Mouse (Mus musculus): ENCODE measurements around the gene Gper1. TPM values are rescaled to one million over a fixed set of nuclear protein-coding genes. Genes with fewer than 3 reads are reported as not detected.
A peak's percentile ranks its signal among the peaks of the same experiment; 100 is the strongest.

Gene Gper1
- total RNA-seq, 2 experiments from 2014 or later, result 1.7 to 2.0 TPM

DNA sequence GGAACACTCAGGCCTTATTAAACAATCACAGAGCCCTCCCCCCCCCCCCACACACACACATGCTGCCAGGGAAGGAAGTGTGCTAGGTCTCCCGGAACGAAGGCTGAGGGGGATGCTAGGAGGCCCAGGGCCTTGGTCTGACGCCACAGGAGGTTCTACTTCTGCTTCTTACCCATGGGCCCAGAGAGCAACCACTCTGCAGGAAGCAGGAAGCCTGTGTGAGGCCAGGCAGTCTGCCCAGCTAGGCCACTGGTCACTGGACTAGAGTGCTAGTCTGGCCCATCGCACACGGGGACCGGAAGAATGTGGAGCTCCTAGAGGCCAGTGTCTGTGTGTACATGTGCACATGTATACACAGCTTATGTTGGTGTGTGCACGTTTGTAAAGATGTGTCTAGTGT is 14.4 kb upstream of the Gper1 start:
- DNase-seq, result no peak
- intact Hi-C loops (cut with DNase I), result loop anchor here (2.0 to 10.0 kb wide), 3 partner anchors 24 to 386 kb away; partner anchors contain the start of genes 3110082I17Rik and Mafk

DNA sequence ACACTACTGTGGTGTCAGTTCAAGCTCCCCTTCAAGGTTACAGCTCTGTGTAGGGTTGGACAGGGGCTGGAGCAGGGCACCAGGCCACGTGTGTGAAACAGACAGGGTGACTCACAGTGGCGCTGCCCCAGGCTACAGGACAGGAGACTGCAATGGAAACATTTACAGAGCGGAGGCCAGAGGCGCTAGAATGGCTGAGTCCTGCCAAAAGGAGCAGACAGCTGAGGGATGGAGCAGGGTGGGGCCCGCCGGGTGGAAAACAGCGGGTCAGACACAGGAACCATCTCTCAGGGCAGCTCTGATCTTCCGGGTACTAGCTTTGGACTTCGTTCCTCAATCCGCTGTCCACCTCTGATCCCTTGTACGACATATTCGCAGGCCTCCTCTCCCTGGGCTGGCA is 13.5 kb upstream of the Gper1 start:
- peak; percentile 75 to 80 for DNase-seq
- intact Hi-C loops (cut with DNase I), result loop anchor here (2.0 to 10.0 kb wide), 3 partner anchors 23 to 385 kb away; partner anchors contain the start of genes 3110082I17Rik and Mafk

DNA sequence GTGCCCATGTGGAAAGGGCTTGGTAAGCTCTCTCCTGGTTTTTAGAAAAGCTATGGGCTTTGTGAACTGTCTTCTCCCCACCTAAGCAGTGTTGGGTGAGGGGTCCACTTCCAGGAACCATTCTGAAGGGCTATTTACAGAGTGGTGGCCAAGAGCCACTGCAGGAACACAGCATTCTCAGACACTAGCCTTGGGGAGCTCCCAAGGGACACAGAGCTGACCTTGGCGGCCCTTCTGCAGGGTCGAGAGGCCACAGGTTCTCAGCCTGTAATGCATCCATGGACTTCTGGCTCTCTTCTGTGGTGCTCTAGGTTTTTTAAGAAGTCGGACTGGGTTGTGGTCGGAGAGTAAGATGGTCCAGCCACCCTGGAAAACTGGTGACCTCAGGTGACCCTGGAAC is 12.9 kb upstream of the Gper1 start:
- no peak for DNase-seq
- intact Hi-C loops (cut with DNase I), result loop anchor here (5.0 kb wide), 1 partner anchor 37 kb away; no protein-coding TSS in a partner anchor

DNA sequence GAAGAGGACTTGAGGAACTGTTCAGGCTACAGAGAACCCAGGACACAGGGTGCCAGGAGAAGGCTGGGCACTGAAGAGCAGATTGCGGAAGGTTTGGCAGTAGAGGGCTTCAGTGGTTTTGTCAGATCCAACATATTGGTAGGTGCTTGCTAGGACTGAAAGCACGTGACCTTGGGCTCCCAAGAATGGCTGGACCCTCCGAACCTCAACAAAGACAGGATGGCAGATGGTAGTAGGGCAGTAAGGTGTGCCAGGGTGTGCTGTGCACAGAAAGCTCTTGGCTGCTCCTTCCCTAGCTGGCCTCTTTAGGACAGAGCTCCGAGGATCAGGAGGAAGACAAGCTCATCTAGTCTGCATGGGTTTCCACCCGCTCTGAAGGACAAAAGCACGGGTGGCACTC is 11.8 kb upstream of the Gper1 start:
- DNase-seq, result no peak
- intact Hi-C loops (cut with DNase I), result loop anchor here (5.0 kb wide), 1 partner anchor 36 kb away; no protein-coding TSS in a partner anchor

DNA sequence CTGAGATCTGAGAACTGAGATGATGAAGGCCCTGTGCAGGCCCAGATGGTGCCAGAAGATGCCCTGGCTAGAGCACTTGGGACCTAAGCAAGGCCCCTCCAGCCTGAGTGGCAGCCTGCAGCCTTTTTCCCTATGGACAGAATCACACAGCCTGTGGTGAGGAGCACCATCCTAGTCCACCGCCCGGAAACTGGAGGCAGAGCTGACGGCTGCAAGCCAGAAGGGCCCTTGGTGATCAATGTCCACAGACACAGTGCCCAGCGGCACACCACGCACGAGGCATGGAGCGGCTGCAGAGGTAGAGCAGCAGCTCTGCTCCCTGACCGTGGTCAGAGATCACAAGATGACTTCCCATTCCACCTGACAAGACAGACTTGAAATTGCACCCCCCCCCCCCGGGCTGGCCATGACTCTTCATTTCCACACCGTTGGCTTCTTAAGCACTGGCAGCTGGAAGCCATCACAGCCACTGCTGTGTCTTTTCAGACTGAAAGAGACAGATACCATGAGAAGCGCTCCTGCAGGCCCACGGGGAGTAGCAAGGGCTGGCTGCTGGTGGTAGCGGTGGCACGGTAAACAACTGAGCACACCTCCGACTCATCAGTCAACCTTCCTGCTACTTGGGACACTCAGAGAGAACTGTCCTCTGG is 11.2 kb upstream of the Gper1 start:
- intact Hi-C loops (cut with DNase I), result loop anchor here (5.0 kb wide), 1 partner anchor 36 kb away; no protein-coding TSS in a partner anchor

DNA sequence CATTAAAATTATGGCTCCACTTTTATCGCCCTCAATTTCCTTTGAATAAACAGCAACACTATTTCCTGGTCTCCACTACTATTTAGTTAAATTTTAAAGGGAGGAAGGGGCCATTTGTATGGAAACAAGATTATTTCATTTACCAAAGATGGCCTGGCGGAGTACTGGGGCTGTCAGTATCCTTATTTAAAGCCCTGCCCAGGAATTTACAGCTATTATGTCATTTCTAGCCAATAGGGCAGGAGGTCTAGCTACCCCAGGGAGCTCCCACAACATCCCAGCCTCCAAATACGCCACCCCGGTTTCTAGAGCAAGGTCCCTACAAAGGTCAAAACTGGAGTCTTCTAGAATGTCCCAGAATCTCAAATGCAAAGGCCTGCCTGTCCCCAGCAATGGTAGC is 9.4 kb upstream of the Gper1 start:
- intact Hi-C loops (cut with DNase I), result loop anchor here (5.0 kb wide), 1 partner anchor 34 kb away; no protein-coding TSS in a partner anchor

More for the DNA sequence above, 11.2 kb upstream of the Gper1 start:
- DNase-seq, result no peak

DNA sequence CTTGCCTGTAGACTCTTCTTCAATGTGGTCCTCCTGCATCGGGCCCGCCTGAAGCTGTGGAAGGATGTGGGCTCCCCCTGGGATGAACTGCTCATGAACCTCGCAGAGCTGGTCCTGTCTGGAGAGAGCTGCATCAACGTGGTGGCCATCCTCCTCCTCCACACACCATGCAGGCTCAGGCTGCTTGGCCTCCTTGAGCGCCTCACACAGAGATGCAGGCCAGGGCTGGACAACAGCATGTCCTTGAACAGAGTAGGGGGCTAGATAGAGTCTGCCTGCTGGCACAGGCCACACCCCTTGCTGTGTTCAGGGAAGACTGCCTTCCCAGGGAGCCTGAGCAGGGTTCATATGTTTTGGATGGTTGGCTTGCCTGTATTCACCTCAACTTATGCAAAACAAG is 8.0 kb upstream of the Gper1 start:
- no peak for DNase-seq
- intact Hi-C loops (cut with DNase I), result no loop called here

More for the DNA sequence above, 9.4 kb upstream of the Gper1 start:
- DNase-seq, result no peak

DNA sequence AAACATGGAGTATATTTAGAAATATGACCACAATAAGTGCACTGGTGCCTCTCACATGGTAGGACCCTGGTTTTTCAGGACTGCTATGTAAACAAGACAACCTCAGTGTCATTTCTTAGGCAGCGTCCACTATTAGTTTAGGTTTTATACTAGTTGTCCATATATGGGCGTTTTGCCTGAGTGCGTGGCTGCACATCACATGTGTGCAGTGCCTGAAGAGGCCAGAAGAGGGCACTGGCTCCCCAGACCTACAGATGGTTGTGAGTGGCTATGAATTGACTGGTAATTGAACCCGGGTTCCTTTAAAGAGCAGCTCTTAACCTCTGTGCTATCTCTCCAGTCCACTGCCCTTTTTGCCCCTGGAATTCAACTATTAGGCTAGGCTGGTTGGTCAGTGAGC is 6.0 kb upstream of the Gper1 start:
- intact Hi-C loops (cut with DNase I), result no loop called here

DNA sequence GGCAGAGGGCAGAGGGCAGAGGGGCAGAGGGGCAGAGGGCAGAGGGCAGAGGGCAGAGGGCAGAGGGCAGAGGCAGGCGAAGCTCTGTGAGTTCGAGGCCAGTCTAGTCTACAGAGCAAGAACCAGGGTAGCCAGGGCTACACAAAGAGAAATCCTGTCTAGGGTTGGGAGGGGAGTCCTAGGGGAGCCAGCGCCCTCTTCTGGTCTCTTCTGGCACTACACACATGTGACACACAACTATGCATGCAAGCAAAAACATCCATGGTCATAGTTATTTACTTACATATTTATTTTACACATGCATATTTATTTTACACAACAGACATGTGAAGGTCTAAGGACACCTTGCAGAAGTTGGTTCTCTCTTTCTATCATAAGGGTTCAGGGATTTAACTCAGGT is 5.5 kb upstream of the Gper1 start:
- intact Hi-C loops (cut with DNase I), result no loop called here

More for the DNA sequence above, 6.0 kb upstream of the Gper1 start:
- DNase-seq, result no peak

DNA sequence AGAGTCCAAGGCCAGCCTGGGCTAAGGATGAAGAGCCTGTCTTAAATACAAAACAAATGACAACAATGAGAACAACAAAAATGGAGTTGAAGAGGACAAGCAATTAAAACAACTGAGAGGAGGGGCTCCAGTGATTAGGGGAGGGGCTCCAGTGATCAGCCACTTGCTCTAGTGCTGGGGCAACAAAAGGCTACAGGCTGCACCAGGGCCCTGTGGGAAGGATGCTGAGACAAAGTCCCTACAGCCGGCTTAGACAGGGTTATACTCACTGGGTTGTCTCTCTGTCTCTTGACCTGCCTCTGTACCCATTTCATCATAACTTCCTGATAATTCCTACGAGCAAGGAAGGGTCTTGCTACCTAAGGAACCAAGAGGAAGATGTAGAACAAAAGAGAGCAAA is 4.8 kb upstream of the Gper1 start:
- no peak for DNase-seq
- intact Hi-C loops (cut with DNase I), result no loop called here

More for the DNA sequence above, 5.5 kb upstream of the Gper1 start:
- DNase-seq, result no peak

DNA sequence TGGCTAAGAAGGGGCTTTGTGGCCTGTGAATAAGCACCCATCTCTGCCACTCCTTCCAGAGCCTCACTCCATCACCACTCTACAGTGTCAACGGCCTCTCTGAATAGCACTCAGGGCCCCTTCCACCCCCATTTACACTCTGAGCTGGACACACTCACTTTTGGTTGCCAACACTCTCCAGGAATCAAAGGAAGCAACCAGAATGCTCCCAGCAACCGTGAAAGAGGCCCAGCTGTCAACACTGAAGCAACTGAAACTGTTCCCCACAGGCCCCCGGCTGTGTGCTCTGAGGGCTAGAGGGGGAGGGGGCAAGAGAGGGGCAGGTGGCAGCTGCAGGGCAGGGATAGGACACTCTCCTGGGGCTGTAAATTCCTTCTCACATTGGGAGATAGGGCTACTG is 4.3 kb upstream of the Gper1 start:
- intact Hi-C loops (cut with DNase I), result no loop called here

DNA sequence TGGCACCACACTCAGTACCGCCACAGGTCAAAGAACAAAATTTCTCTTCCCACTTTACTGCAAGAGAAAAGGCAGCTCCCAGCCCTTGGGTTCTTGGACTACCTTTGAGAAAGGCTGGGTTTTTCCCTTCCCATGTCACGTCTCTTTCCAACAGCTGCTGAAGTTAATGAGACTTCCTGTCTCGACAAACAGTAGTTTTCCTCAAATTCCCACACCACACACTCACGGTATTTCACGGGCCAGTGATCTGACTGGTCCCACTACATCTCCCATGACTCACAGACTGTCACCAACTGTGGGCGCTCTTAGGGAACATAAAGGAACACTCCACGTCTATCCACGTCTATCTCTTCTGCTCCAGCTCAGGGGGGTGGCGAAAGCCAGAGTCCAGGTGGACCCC is 2.2 kb downstream of the Gper1 start:
- no peak for DNase-seq
- intact Hi-C loops (cut with DNase I), result no loop called here

More for the DNA sequence above, 4.3 kb upstream of the Gper1 start:
- DNase-seq, result no peak

DNA sequence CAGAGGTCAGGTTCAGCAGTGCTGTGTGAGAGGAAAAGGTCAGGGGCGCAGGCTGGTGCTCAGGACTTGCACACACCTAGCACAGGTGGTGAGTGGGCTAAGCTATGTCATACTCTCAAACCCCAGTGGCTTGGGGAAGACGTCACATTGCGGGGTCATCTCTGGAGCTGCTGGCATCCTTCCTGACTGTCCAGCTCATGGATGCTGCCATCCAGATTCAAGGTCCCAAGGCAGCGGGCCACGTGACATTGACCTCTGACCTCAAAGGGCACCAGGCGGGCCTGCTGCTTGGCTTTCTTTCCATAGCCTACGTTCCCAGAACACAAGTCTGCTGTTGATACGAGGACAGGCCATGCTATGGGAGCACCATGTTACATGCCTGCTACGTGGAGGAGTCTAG is 4.0 kb downstream of the Gper1 start:
- no peak for DNase-seq
- intact Hi-C loops (cut with DNase I), result no loop called here

DNA sequence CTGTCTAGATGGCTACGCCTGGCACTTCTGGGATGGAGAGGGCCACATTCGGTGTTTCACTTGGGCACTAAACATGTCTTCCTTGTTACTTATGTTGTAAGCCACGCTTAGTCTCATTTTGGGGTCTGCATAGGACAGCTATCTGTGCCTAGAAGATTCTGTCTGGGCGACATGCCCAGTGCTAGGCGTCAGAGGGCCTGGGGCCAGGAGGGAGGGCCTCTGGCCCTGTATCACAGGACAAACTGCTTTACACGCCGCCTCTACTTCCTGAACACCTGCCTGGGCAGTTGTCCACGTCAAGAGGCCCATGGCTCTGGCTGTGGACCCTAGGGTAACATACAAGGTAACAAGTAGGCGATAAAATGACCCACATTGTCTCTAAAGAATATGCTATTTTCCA is 5.0 kb downstream of the Gper1 start:
- DNase-seq, result peak; percentile 47 to 60
- intact Hi-C loops (cut with DNase I), result no loop called here

DNA sequence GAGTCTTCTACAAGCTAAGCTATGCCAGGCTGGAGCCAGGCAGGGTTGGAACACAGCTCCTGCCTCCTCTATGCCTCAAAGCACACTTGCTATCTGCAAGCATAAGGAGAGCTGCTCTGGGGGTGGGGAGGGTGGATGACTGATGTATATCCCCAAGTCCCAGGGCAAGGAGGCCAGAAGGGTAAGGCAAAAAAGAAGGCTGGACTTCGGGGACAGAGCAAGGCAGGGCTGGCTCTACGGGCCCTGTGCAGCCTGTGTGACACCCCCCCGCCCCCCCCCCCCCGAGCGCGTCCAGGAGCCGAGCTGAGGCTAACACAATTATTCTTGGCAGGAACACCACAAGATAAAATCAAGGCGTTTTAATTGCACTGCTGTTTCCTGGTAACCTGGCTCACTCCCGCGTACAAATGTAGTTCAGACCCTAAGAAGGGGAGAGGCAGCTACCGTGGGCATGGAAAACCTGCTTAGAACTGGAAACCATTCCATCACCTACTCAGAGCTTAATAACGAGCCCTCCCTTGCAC is 6.9 kb downstream of the Gper1 start:
- no peak for DNase-seq
- intact Hi-C loops (cut with DNase I), result no loop called here

DNA sequence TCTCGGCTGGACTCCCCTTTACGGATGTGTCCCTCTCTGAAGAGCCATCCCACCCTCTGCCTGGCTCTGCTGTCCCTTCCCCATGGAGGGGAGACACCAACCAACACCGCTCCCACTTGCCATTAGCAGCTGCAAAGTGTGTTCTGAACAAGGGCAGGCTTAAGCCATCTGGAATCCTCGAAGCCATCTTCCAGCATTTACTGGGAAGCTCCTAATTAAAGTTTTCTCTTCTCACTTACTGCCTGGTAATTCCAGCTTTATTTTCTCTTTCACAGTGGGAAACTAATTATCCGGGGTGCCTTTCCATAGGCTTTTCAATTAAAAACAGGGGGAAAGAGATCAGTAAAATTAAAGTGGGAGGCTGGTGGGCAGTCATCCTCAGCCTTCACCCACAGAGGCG is 9.4 kb downstream of the Gper1 start:
- intact Hi-C loops (cut with DNase I), result loop anchor here (2.0 kb wide), 1 partner anchor 24 kb away; no protein-coding TSS in a partner anchor
- no peak for DNase-seq

DNA sequence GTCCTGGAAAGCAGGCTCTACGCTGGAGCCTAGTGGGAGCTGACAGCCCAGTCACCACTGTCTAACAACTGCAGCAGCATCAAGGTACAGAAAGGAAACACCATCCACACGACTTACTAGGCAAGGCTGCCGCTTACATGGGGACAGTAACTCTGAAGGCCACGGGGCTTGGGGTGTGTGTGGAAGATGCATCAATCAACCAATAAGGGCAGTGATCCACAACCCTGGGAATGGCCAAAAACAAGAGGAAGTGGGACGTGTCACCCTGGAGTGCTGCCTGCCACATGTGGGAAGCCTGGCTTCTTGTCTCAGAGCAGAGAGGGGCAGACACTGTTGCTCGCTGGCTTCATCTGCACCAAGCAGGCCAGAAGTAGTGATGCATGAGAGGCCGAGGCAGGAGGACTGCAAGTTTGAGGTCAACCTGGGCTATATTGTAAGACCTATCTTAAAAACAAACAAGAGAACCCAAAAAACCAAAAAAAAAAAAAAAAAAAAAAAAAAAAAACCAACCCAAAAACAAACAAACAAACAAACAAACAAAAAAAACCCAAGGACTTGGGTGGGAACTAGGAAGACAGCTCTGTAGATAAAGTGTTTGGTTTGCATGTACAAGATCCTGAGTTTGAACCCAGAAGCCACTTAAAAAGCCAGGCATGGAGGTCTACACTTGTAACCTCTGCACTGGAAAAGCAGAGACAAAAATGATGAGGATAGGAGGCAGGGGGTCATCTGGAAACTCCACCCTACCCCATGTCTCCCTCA is 10.0 kb downstream of the Gper1 start:
- intact Hi-C loops (cut with DNase I), result loop anchor here (2.0 kb wide), 1 partner anchor 24 kb away; no protein-coding TSS in a partner anchor
- no peak for DNase-seq

DNA sequence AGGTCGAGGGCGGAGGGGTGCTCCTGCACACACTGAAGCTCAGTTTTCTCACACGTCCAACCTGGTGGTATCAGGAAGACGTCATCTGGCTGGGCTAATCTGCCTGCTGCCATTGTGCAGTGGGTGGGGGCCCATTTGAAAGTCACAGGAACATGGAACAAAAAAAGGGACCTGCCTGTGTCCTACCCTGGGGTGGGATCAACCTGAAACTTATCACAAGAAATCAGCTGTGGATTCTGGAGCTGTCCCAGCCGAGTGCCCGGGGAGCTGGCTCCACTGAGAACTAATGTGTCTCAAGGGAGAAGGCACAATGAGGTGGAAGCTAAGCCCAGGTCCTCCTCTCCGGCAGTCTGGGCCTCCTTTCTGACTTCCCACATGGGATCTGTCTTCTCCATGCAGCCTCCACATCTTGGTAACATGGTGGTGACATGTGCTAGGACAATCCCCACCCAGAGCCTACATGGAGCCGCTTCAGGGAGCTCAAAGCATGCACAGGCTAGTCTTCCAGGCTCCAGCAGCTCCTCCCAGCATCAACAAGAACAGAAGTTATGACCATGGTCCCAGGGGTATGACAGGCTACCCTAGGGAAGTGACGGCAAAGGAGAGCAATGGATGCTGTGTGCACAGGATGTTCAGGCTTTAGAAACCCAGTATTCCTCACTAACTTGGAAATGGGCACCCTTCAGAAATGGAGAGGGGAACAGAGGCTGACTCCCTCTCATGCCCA is 11.1 kb downstream of the Gper1 start:
- intact Hi-C loops (cut with DNase I), result loop anchor here (2.0 kb wide), 1 partner anchor 25 kb away; no protein-coding TSS in a partner anchor
- DNase-seq, result no peak

DNA sequence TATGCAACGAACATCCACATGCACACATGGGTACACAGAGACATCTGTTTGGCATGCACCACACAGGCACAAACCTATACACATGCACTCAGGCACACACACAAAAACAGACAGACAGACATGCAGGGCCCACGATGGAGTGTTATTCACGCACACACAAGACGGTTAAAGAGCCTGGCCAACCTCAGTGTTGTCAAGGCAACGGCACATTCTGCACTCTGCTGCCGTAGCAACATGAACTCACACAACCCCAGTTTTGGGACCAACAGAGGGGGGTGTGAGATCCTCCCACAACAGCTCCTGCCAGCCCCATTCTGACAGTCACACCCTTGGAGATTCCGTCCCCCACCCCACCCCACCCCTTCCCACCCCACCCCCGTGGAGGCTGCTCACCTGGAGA is 12.0 kb downstream of the Gper1 start:
- intact Hi-C loops (cut with DNase I), result no loop called here
- DNase-seq, result no peak

DNA sequence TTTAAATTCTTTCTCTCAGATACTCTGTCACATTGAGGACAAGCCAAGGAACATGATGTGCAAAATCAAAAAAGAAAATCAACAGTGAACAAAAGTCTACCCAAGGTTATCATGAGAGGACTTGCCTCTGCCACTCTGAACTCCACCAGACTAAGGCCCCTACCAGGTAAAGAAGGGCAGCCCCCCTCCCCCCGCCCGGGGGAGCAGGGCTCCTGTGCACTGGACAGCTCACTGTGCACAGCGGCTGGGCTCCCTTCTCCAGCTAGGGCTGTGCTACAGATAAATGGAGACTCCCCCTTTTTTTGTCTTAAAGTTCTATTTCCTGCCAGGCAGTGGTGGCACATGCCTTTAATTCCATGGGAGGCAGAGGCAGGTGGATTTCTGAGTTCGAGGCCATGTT is 14.8 kb downstream of the Gper1 start:
- DNase-seq, result no peak
- intact Hi-C loops (cut with DNase I), result no loop called here

DNA sequence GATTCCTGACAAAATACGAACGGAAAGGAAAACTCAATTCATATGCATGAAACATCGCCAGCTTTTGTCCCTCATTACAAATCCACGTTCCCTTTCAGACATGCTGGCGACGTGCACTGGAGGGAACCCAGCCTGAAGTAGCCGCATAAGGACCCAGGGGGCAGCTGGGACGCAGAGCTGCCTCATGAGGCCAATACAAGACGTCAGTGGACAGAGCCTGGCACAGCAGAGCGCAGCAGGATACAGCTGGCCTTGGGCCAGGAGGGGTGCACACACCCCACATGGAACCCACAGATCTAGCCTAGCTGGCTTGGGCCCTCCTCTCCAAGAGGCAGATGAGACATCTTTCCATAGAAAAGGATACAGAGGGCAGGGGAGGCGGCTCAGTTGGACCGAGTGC is 15.5 kb downstream of the Gper1 start:
- no peak for DNase-seq
- intact Hi-C loops (cut with DNase I), result no loop called here
